Mouse (Mus musculus) gastrocnemius, postnatal 10 days (tissue): ENCODE results near the gene Trp53bp2. TPM values are rescaled to one million over a fixed set of nuclear protein-coding genes. Genes with fewer than 3 reads are reported as not detected.

ENCODE experiments used
- DNase-seq: peaks from one replicate; pipeline ENCODE4 v3.0.0; 2021; ENCODE audit warnings: mixed read lengths
- total RNA-seq, 2 experiments: library from RNA; stranded (reverse); gene quantifications; 2 replicates each; pipeline ENCODE4 v1.2.3; 2021

Trp53bp2 gene
- total RNA-seq, 2 experiments from 2014 or later: 14.2 to 14.5 TPM

DNA sequence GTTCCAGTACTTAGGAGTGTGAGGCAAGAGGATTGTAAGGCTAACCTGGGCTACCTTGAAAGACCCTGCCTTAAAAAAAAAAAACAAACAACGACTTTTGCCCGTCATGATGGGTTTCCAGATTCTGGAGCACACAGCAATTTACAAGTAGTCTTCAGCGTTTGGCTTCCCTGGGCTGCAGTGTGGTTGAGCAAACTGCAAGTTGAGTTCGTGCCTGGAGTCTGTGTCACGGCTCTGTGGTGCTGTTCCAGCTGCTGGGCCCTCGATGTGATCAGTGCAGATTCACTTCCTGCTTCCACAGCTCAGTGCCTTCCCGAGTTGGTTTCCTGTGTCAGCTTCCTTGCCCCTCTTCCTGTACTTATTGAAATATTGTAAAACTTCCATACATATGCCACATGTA, 52.3 kb downstream of the Trp53bp2 start:
- DNase-seq: no peak

- DNase-seq: no peak
Measured at GRCm38 (mm10) chr1:182461813-182462212, 52.8 kb downstream of the Trp53bp2 start.

DNA sequence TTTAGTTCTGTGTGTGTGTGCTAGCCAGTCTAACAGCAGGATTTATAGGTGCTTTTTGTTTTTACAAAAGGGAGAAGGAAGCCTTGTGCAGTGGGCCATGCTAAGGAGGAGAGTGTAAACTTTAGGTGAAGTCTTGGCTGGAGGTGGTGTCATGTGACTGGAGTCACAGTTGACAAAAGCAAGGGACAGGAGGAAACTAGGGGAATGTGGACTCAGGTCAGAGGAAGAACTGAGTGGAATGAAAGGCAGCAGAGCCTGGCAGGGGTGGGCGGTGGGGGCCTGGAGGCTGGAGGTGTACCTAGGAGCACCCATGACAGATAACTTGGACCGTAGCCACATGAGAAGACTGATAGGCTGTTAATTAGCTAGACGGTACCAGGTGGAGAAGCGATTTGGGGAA, 56.3 kb downstream of the Trp53bp2 start:
- DNase-seq: no peak

- DNase-seq: no peak
Measured at GRCm38 (mm10) chr1:182465978-182466377, 57.0 kb downstream of the Trp53bp2 start.

DNA sequence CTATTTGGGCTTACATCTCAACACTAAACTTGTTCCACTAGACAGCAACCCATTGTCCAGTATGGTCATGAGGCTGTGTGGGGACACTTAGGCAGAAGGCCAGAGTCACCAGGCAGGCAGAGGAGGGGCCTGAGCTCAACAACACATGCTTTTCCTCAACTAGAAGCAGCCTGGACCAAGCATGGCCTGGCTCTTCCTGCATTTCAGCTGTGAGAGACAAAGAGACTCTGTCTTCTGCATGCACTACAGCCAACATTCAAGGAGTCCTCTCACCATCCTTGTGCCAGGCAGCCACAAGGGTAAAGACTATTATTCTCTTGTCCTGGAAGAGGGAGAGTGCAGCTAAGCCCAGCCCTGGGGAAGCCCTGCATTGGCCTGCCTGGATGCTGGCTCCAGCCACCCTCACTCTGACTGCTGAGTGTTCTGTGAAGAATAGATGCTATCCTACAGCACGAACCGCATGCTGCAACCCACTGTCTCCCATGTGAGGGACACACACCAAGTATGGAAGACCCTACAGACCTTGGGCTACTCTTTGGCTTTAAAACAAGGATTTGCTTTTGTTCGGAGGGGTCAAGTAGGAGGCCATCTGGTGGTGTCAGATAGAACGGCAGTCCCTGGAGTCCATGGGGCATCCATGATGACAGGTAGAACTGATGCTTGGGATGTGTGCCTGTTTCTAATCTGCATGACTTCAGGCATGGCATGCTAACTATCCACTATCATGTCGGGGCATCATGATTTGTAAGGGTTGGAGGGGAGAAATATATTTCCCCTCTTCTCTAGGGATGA, 66.2 kb downstream of the Trp53bp2 start:
- no peak for DNase-seq

- no peak for DNase-seq
Measured at GRCm38 (mm10) chr1:182478935-182479334, 70.0 kb downstream of the Trp53bp2 start.

DNA sequence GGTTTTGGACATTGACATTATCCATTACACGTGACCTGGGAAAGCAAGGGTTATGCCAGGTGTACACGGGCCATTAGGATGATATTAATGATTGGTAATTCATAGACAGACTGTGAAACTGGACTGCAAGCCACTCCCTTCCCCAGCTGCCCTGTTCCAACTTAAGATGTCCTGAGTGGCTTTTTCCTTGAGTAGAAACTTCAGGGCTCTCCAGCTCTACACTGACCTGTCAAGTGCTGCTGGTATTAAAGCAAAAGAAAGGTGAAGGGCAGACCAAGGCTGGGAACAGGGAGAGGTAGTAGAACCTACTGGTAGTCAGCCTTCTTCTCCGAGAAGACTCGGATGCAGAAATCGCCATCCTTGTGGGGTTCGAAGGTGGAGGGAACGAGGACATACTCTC, 72.2 kb downstream of the Trp53bp2 start:
- no peak for DNase-seq

- DNase-seq: no peak
Measured at GRCm38 (mm10) chr1:182481646-182482295, 72.8 kb downstream of the Trp53bp2 start.

- DNase-seq: no peak
Measured at GRCm38 (mm10) chr1:182482991-182483909, 74.3 kb downstream of the Trp53bp2 start.

DNA sequence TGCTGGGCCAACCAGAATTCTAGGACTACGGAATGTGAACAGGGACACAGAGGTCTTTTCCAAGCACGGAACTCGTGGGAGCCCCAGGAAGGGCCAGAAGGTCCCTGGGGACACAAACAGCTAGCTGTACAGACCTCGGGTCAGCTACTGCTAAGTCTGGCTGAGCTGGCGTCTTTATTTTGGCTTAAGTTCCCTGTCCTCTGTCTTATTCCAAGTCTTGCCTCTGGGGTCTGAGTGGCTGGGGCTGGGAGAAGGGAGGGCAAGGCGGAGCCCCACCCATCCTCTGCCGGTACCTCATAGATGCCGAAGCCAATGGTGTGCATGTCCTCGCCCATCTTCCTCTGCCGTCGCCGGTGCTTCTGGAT, 74.9 kb downstream of the Trp53bp2 start:
- DNase-seq: no peak

GRCm38 (mm10) chr1:182488503-182488902, 79.5 kb downstream of the Trp53bp2 start:
- DNase-seq: no peak

- DNase-seq: peak; percentile 93
Measured at GRCm38 (mm10) chr1:182489803-182490452, 81.0 kb downstream of the Trp53bp2 start.

GRCm38 (mm10) chr1:182490568-182490967, 81.6 kb downstream of the Trp53bp2 start:
- DNase-seq: no peak

GRCm38 (mm10) chr1:182491839-182492238, 82.9 kb downstream of the Trp53bp2 start:
- no peak for DNase-seq

- DNase-seq: no peak
Measured at GRCm38 (mm10) chr1:182494285-182495145, 85.5 kb downstream of the Trp53bp2 start.

- DNase-seq: no peak
Measured at GRCm38 (mm10) chr1:182496685-182497084, 87.7 kb downstream of the Trp53bp2 start.

- DNase-seq: no peak
Measured at GRCm38 (mm10) chr1:182497736-182498135, 88.8 kb downstream of the Trp53bp2 start.

DNA sequence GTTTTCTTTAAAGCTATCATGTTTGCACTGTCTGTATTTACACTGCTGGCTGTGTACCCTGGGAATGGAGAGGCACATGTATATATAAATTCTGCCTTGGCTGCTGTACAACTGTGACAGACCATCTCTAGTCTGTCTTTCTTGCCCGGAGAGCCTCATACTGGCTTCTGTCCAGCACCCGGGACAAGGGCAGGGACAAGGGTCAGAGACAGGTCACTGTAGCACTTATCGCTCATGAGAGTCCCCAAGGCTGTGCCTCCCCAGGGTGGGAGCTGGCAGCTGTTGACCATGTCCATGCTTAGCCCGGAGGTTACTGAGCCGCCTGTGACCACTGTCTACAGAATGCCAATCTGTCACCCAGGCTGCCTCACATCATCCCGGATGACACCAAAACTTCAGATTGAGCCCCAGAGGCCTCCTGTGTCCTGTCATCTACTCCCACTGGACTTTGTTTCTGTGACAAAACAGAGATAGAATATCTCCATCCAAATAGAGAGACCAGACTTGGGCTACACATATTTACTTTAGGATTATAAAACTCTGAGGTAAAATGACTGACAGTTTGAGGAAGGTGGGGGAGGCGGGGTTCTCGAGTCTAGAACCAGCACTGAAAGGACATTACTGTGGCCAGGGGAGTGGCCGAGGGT, 90.6 kb downstream of the Trp53bp2 start:
- DNase-seq: no peak

DNA sequence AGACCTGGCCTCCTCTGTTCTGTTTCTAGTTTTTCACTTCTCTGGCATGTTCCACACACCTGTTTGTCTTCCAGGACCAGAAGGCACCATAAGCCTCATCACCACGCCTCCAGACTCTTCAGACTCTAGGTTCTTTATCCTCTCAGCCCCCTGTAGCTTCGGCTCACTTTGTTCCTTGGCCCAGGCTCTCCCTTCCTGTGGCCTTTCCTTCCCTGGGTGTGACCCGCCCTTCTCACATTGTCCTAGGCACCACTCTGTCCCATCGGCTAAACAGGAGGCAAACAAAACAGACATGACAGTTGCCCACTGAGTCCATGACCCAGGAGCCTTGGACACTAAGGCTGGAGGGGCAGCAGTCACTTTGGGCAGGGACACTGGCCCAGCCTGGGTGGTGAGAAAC, 91.3 kb downstream of the Trp53bp2 start:
- DNase-seq: no peak

- no peak for DNase-seq
Measured at GRCm38 (mm10) chr1:182500843-182501242, 91.9 kb downstream of the Trp53bp2 start.
